Mouse (Mus musculus) heart, postnatal 36 days (tissue): ENCODE data around the gene Gpr107. TPM values are rescaled to one million over a fixed set of nuclear protein-coding genes. Genes with fewer than 3 reads are reported as not detected.

Experiments used
- DNase-seq, 2 experiments: peaks; one replicate each; pipeline ENCODE4 v3.0.0; 2021 to 2022
- intact Hi-C: fragments of 180-260 bp; cut with DNase I; formaldehyde crosslinking; loops from one replicate; pipeline ENCODE4 v1.15.1; 2025
- total RNA-seq, 2 experiments: library from RNA; stranded (reverse); gene quantifications; 2 replicates each; pipeline ENCODE4 v1.2.3; 2021

Gene Gpr107
- total RNA-seq, 2 experiments from 2014 or later, result 30.3 to 38.7 TPM

DNA sequence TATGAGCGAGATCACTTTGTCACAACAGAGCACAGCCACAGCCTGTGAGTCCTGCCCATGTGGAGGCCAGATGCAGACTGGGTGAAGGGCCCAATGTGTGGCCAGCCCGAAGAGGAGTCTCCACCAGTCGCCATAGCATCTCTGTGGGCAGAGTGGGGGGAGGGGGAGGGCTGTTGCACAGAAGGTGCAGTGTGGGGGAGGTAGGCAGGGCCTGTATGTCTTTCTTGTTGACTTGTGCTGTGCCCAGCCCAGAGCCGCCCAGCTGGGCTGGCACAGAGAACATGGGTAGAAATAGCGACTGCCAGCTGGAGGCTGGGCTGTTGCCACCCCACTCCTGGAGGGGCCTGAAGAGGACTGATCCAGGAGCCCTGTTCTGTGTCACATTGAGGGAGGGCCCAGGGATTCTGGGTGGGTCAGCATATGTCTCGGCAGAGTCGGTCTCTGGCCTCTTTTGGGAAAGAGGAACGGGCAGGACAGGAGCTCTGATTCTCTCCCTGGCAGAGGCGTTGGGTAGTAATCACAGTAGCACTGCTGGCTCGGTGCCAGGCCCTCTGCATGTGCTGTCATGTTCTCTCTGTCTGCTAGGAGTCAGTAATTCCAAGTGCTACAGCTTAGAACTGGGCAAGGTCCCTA, 111.7 kb downstream of the Gpr107 start:
- intact Hi-C loops, result no loop called here

DNA sequence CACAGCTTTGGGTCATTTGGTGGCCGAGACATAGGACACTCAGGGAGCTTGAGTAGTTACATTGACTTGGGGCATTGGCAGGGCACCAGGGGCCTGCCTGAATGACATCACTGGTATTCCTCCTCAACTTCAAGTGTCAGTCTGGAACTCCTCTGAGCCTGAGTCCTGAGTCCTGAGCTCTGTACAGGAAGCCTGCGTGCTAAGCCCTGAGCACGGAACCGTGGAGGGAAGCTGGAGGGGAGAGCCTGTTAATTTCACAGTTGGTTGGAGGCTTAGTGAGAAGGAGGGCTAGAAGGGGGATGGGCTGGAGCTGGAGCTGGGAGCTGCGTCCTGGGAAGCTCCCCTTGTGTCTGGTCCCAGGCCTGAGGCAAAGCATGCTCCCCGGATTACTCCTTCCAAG, 115.3 kb downstream of the Gpr107 start:
- intact Hi-C loops, result no loop called here

More for the DNA sequence above, 111.7 kb downstream of the Gpr107 start:
- DNase-seq, result peak; percentile 69 to 73

More for the DNA sequence above, 115.3 kb downstream of the Gpr107 start:
- DNase-seq, result no peak

Other genes with a start within 250 kb of the Gpr107 start
- 1 to 10 TPM; 1.7 to 1.9 TPM for gene Ptges, start 222.5 kb upstream of the Gpr107 start, total RNA-seq
- 10 to 100 TPM; 25.3 to 29.3 TPM for gene Tor1b, start 199.4 kb upstream of the Gpr107 start, total RNA-seq
- gene Tor1a, start 184.4 kb upstream of the Gpr107 start, total RNA-seq, result 10 to 100 TPM; 11.0 to 12.5 TPM
- 10 to 100 TPM; 19.6 to 22.5 TPM for gene BC005624, start 170.1 kb upstream of the Gpr107 start, total RNA-seq
- 10 to 100 TPM; 50.6 to 53.1 TPM for gene Usp20, start 170.0 kb upstream of the Gpr107 start, total RNA-seq
- gene Fnbp1, start 10.3 kb upstream of the Gpr107 start, total RNA-seq, result 10 to 100 TPM; 51.7 to 57.9 TPM
- gene Ncs1, start 93.5 kb downstream of the Gpr107 start, total RNA-seq, result 10 to 100 TPM in 1 of 2 experiments, 1 to 10 TPM in 1; 9.5 to 10.5 TPM
- gene Hmcn2, start 162.1 kb downstream of the Gpr107 start, total RNA-seq, result 10 to 100 TPM; 12.5 to 16.2 TPM